Mouse (Mus musculus): ENCODE measurements around the gene Rhbdf1. TPM values are rescaled to one million over a fixed set of nuclear protein-coding genes. Genes with fewer than 3 reads are reported as not detected.
A peak's percentile ranks its signal among the peaks of the same experiment; 100 is the strongest.

The Rhbdf1 gene
- total and polyA plus RNA-seq, 3 experiments = 24.7 to 37.6 (median 34.2) TPM

- H3K27me3 ChIP-seq (replicated peaks) = peaks cover 19% of the 10 kb centered on the region
- H3K9ac ChIP-seq (ENCODE audit: insufficient read depth, low read depth) = peak overlapping the region; percentile 53; the same call in 1 of the 2 replicates
- dilution Hi-C loops (cut with MboI; ENCODE audit: extremely low pct_ligation_motif_present, extremely low pct_unique_long_range_greater_than_20kb, low sequenced_read_pairs) (no loop called here), in situ Hi-C loops (cut with MboI; ENCODE audit: low pct_ligation_motif_present, low pct_unique_long_range_greater_than_20kb, low sequenced_read_pairs) (no loop called here)
- H3K9me3 ChIP-seq (replicated peaks; ENCODE audit: low read length) = peaks cover 3% of the 10 kb centered on the region
- H3K4me2 ChIP-seq (ENCODE audit: insufficient read depth, low read depth, poor library complexity, severe bottlenecking) = peak overlapping the region; percentile 89
- H3K27ac ChIP-seq (ENCODE audit: insufficient read depth, low read depth) = no peak overlapping the region
- peak; percentile 79 for DNase-seq (ENCODE audit: extremely low read depth)
- no peaks in the 10 kb centered on the region for H3K79me2 ChIP-seq (replicated peaks; ENCODE audit: control insufficient read depth, extremely low read depth, insufficient read depth, poor library complexity, severe bottlenecking)
- TF ChIP-seq TBP (conservative IDR thresholded peaks at IDR 0.05; ENCODE audit: low read depth, low read length) (0 out of 2 replicates have a peak, but pooled peaks have one; percentile 33), CHD2 (IDR thresholded peaks at IDR 0.05; ENCODE audit: low read length) (no peak; the same call in 1 of the 2 replicates), RAD21 (IDR thresholded peaks at IDR 0.05; ENCODE audit: low read depth, low read length) (no peak), USF1 (IDR thresholded peaks at IDR 0.05; ENCODE audit: low read depth, low read length) (no peak), CTCF (conservative IDR thresholded peaks at IDR 0.05 in 1 of 2, IDR thresholded peaks at IDR 0.05 in 1 of 2; ENCODE audit: low read depth in 2 of 2, low read length in 2 of 2) (no peak), IRF4 (IDR thresholded peaks at IDR 0.05; ENCODE audit: low read depth, low read length) (peak; percentile 39; the same call in 1 of the 2 replicates), CHD1 (IDR thresholded peaks at IDR 0.05; ENCODE audit: low read depth, low read length) (no peak), ZNF384 (IDR thresholded peaks at IDR 0.05; ENCODE audit: low read depth, low read length) (no peak), SIN3A (IDR thresholded peaks at IDR 0.05; ENCODE audit: low read length) (peak; percentile 57; the same call in 1 of the 2 replicates), NRF1 (IDR thresholded peaks at IDR 0.05; ENCODE audit: low read depth, low read length) (peak; percentile 82), HCFC1 (IDR thresholded peaks at IDR 0.05; ENCODE audit: low read depth, low read length) (no peak), JUN (IDR thresholded peaks at IDR 0.05; ENCODE audit: insufficient read depth, low read depth, low read length) (no peak), MAX (IDR thresholded peaks at IDR 0.05; ENCODE audit: low read length) (peak; percentile 81), NELFE (IDR thresholded peaks at IDR 0.05; ENCODE audit: low read depth, low read length) (peak; percentile 53; the same call in 1 of the 2 replicates), MAZ (IDR thresholded peaks at IDR 0.05; ENCODE audit: low read depth, low read length) (no peak), MAFK (IDR thresholded peaks at IDR 0.05; ENCODE audit: insufficient replicate concordance, low read length) (no peak), RCOR1 (conservative IDR thresholded peaks at IDR 0.05; ENCODE audit: low read depth, low read length) (peak; percentile 69; the same call in 1 of the 2 replicates), ETS1 (conservative IDR thresholded peaks at IDR 0.05; ENCODE audit: low read depth, low read length) (no peak; the same call in 1 of the 2 replicates), UBTF (IDR thresholded peaks at IDR 0.05; ENCODE audit: low read depth, low read length) (no peak), JUND (conservative IDR thresholded peaks at IDR 0.05; ENCODE audit: low read depth, low read length) (no peak), MEF2A (IDR thresholded peaks at IDR 0.05; ENCODE audit: borderline replicate concordance, low read depth, low read length) (0 out of 2 replicates have a peak, but pooled peaks have one; percentile 11), BHLHE40 (IDR thresholded peaks at IDR 0.05; ENCODE audit: low read depth, low read length) (peak; percentile 83), TCF12 (IDR thresholded peaks at IDR 0.05; ENCODE audit: low read depth, low read length) (no peak), SMC3 (IDR thresholded peaks at IDR 0.05; ENCODE audit: low read depth, low read length) (no peak), MXI1 (IDR thresholded peaks at IDR 0.05; ENCODE audit: low read depth, low read length) (no peak; the same call in 1 of the 2 replicates), ELF1 (IDR thresholded peaks at IDR 0.05; ENCODE audit: low read depth, low read length) (peak; percentile 80), USF2 (conservative IDR thresholded peaks at IDR 0.05; ENCODE audit: low read depth, low read length) (no peak), POLR2AphosphoS2 (IDR thresholded peaks at IDR 0.05; ENCODE audit: low read depth, low read length) (no peak), EP300 (IDR thresholded peaks at IDR 0.05; ENCODE audit: low read length) (0 out of 2 replicates have a peak, but pooled peaks have one; percentile 20), ZKSCAN1 (IDR thresholded peaks at IDR 0.05; ENCODE audit: borderline replicate concordance, low read depth, low read length) (no peak), GABPA (IDR thresholded peaks at IDR 0.05; ENCODE audit: insufficient replicate concordance, low read depth, low read length) (no peak), KAT2A (IDR thresholded peaks at IDR 0.05; ENCODE audit: insufficient replicate concordance, low read length) (0 out of 2 replicates have a peak, but pooled peaks have one; percentile 16), POLR2A (IDR thresholded peaks at IDR 0.05; ENCODE audit: low read depth, low read length) (peak; percentile 62), PAX5 (IDR thresholded peaks at IDR 0.05; ENCODE audit: low read length) (no peak), ZMIZ1 (IDR thresholded peaks at IDR 0.05; ENCODE audit: low read depth, low read length) (peak; percentile 40; the same call in 1 of the 2 replicates), ZC3H11A (IDR thresholded peaks at IDR 0.05; ENCODE audit: low read depth, low read length) (no peak), MYC (IDR thresholded peaks at IDR 0.05; ENCODE audit: low read depth, low read length) (peak; percentile 53; the same call in 1 of the 2 replicates), E2F4 (IDR thresholded peaks at IDR 0.05; ENCODE audit: insufficient replicate concordance, low read depth, low read length) (no peak)
- H3K36me3 ChIP-seq (replicated peaks in 1 of 2; ENCODE audit: control insufficient read depth in 1 of 2, insufficient read depth in 1 of 2, low read length in 1 of 2) = peaks cover 0 to 24% of the 10 kb centered on the region in 2 experiments
- peak overlapping the region; percentile 67 to 77 (median 71) for H3K4me3 ChIP-seq (replicated peaks in 1 of 3; ENCODE audit: low read depth in 2 of 3, low read length in 2 of 3, poor library complexity in 1 of 3)
- H3K4me1 ChIP-seq (ENCODE audit: control insufficient read depth in 1 of 2, insufficient read depth in 2 of 2) = peaks cover 12 to 71% of the 10 kb centered on the region in 2 experiments
Measured at GRCm38 (mm10) chr11:32222570-32223194, 582 bp upstream of the Rhbdf1 start.

Measured in CH12.LX (cell line).